Mouse (Mus musculus) liver (tissue): ENCODE measurements around the gene Pced1b.

Source experiments
- DNase-seq: peaks from one replicate; pipeline ENCODE4 v3.0.0-alpha.2; 2020; ENCODE audit warnings: mixed read lengths

Gene Pced1b

GRCm38 (mm10) chr15:97287436-97288143 is 40.7 kb downstream of the Pced1b start:
- DNase-seq, result no peak

- no peak for DNase-seq
Observed at GRCm38 (mm10) chr15:97288690-97289089, 41.8 kb downstream of the Pced1b start.

GRCm38 (mm10) chr15:97289176-97289575 is 42.3 kb downstream of the Pced1b start:
- no peak for DNase-seq

GRCm38 (mm10) chr15:97290351-97290750 is 43.4 kb downstream of the Pced1b start:
- no peak for DNase-seq

GRCm38 (mm10) chr15:97291291-97292050 is 44.6 kb downstream of the Pced1b start:
- no peak for DNase-seq

- no peak for DNase-seq
Observed at GRCm38 (mm10) chr15:97307935-97308334, 61.0 kb downstream of the Pced1b start.

GRCm38 (mm10) chr15:97309533-97309932 is 62.6 kb downstream of the Pced1b start:
- DNase-seq, result no peak

- DNase-seq, result no peak
Observed at GRCm38 (mm10) chr15:97310251-97310650, 63.3 kb downstream of the Pced1b start.

- no peak for DNase-seq
Observed at GRCm38 (mm10) chr15:97311211-97311610, 64.3 kb downstream of the Pced1b start.

GRCm38 (mm10) chr15:97311937-97312336 is 65.0 kb downstream of the Pced1b start:
- DNase-seq, result no peak

GRCm38 (mm10) chr15:97314720-97315421 is 68.0 kb downstream of the Pced1b start:
- DNase-seq, result no peak

GRCm38 (mm10) chr15:97315422-97315757 is 68.5 kb downstream of the Pced1b start:
- no peak for DNase-seq

- DNase-seq, result no peak
Observed at GRCm38 (mm10) chr15:97318365-97319001, 71.6 kb downstream of the Pced1b start.

GRCm38 (mm10) chr15:97322821-97323220 is 75.9 kb downstream of the Pced1b start:
- no peak for DNase-seq

GRCm38 (mm10) chr15:97323466-97323865 is 76.6 kb downstream of the Pced1b start:
- DNase-seq, result no peak

- no peak for DNase-seq
Observed at GRCm38 (mm10) chr15:97324311-97324710, 77.4 kb downstream of the Pced1b start.

GRCm38 (mm10) chr15:97327500-97328081 is 80.7 kb downstream of the Pced1b start:
- peak; percentile 80 for DNase-seq

- no peak for DNase-seq
Observed at GRCm38 (mm10) chr15:97332582-97332981, 85.7 kb downstream of the Pced1b start.

GRCm38 (mm10) chr15:97337636-97338352 is 90.9 kb downstream of the Pced1b start:
- DNase-seq, result peak; percentile 88

GRCm38 (mm10) chr15:97338377-97339060 is 91.6 kb downstream of the Pced1b start:
- DNase-seq, result no peak

GRCm38 (mm10) chr15:97342336-97342735 is 95.4 kb downstream of the Pced1b start:
- peak; percentile 32 for DNase-seq

GRCm38 (mm10) chr15:97342945-97343344 is 96.0 kb downstream of the Pced1b start:
- peak; percentile 87 for DNase-seq
